Mouse (Mus musculus): Measurements from ENCODE around the gene Mto1. TPM values are rescaled to one million over a fixed set of nuclear protein-coding genes. Genes with fewer than 3 reads are reported as not detected.

Gene Mto1
- 42.2 and 44.6 TPM in 2 replicates for polyA plus RNA-seq (2012; ENCODE audit: insufficient read depth, insufficient read length, missing spikeins)

DNA sequence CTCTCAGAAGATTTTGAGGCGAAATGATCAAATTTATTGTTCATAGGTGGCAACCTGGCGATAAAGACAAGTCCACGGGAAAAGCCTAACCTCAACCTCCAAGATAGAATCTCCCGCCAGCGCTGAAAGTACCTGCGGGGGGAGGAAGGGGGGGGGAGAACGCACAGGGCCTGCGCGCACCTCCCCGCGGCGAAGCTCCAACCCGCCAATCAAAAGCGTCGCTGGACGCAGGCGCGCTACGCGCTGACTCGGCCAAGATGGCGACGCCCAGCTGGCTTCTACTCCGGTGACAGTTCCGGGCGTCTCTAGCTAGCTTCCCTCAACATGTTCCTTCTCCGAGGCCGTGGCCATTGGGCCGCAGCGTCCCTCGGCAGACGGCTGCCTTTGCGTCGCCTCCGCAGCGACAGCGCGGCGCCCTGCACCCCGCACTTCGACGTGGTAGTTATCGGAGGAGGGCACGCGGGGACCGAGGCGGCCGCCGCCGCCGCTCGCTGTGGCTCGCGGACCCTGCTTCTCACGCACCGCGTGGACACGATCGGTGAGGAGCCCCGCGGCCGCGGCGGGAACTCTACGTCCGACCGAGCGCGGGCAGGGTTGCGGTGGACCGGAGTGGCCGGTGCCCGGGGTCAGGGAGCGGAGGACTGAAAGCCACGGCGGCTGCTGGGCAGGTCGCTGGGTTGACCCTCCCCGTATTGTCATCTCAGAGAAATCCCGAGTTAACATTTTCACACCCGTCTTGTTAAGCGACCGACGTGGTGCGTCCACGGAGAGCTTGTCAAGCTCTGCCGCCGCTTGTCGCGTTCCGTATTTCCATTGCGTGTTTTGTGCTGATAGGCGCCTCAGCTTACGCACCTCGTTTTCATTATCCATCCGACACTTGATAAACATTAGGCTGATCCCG lies at the start of gene Mto1, which contains the start of gene Gm17324:
Gene Mto1, plus strand, starts transcription at position 236 of the 901 bp plus-strand sequence.
Gene Gm17324, minus strand, starts transcription at position 814 of the 901 bp plus-strand sequence.
- Histone ChIP-seq H3K4me1 (ENCODE audit: control insufficient read depth, insufficient read depth, insufficient read length, low read length) (peaks cover 5% of the 10 kb centered on the region; the same call in 1 of the 2 replicates), H3K4me3 (ENCODE audit: insufficient read depth, low read depth, low read length) (peak within 1 kb of the TSS; percentile 91), H3K27ac (replicated peaks; ENCODE audit: low read depth, low read length) (peak within 1 kb of the TSS; percentile 87)

DNA sequence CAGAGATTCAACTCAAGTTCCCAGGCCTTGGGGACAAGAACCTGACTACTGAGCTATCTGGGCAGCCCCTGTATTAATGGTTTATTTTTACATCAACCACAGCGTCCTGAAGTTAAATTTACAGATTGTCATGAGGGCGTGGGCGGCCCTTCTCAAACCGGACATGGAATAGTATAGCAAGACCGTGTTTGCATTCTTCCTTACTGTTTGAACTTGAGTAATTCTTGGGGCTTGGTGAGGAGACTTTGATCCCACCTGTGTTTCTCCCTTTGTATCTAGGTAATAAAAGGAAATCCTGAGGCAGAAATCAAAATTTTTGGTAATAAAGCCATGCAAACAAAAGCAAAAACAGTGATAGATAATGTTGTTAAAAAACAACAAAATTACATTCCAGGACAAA lies 47.4 kb upstream of the Mto1 start:
- Histone ChIP-seq H3K4me1 (ENCODE audit: control insufficient read depth, insufficient read depth, insufficient read length, low read length) (no peaks in the 10 kb centered on the region), H3K27ac (replicated peaks; ENCODE audit: low read depth, low read length) (no peak overlapping the region), H3K4me3 (ENCODE audit: insufficient read depth, low read depth, low read length) (no peak overlapping the region)

DNA sequence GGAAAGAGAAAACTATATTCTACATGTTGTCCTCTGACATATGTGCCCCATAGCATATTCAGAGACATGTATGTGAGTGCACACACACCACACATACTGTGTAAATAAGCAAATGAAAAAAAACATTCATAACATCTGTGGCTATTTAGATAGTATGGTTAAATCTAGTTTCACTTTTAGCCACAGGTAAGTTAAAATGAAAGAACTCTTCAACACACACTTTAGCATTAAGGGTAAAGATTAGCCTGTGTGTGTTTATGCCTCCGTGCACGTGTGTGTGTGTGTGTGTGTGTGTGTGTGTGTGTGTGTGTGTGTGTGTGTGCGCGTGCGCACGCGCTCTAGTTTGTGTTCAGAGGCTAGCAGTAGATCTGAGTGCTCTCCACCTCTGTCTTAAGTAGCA lies 46.4 kb upstream of the Mto1 start:
- Histone ChIP-seq H3K27ac (replicated peaks; ENCODE audit: low read depth, low read length) (no peak overlapping the region), H3K4me1 (ENCODE audit: control insufficient read depth, insufficient read depth, insufficient read length, low read length) (no peaks in the 10 kb centered on the region), H3K4me3 (ENCODE audit: insufficient read depth, low read depth, low read length) (no peak overlapping the region)

DNA sequence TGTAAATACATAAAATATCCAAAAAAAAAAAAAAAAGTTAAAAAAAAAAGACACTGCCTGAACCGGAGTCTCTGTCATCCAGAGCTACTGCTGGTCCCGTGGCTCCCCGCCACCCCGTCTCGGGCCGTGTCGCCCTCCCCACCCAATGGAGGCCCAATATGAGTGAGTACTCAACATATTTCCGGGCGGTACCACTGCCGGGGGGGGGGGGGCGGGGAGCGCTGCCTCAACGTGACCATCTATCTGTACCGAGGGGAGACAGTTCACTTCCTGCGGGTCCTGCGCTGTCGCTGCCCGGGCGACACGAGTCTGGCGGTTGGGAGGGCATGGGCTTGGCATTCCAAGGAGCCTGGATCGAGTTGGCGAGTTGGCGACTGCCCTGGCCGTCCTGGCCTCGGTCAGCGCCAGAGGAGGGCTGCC lies 20.6 kb upstream of the Mto1 start:
- Histone ChIP-seq H3K4me1 (ENCODE audit: control insufficient read depth, insufficient read depth, insufficient read length, low read length) (no peaks in the 10 kb centered on the region), H3K4me3 (ENCODE audit: insufficient read depth, low read depth, low read length) (peak overlapping the region; percentile 41), H3K27ac (replicated peaks; ENCODE audit: low read depth, low read length) (no peak overlapping the region)

DNA sequence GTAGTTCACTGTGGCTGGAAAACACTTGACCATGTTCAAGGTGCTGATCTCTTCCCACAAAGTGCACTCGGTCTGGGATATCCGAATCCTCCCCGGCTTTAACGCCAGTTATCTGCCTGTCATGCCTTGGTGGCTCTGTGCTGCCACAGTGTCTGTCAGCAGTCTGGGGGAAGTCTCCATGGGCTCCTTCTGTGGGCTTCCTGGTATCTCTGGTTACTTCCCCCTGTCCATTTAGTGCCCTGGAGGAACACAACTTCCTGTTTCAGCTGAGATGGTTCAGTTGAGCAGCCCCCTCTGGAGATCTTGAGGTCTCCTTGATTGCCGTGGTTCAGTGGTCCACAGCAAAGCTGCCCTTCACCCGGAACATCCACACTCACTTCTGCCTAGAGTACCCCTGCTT lies 19.8 kb upstream of the Mto1 start:
- no peaks in the 10 kb centered on the region for H3K4me1 ChIP-seq (ENCODE audit: control insufficient read depth, insufficient read depth, insufficient read length, low read length)
- H3K27ac ChIP-seq (replicated peaks; ENCODE audit: low read depth, low read length): no peak overlapping the region; the same call in 1 of the 2 replicates
- H3K4me3 ChIP-seq (ENCODE audit: insufficient read depth, low read depth, low read length): no peak overlapping the region

DNA sequence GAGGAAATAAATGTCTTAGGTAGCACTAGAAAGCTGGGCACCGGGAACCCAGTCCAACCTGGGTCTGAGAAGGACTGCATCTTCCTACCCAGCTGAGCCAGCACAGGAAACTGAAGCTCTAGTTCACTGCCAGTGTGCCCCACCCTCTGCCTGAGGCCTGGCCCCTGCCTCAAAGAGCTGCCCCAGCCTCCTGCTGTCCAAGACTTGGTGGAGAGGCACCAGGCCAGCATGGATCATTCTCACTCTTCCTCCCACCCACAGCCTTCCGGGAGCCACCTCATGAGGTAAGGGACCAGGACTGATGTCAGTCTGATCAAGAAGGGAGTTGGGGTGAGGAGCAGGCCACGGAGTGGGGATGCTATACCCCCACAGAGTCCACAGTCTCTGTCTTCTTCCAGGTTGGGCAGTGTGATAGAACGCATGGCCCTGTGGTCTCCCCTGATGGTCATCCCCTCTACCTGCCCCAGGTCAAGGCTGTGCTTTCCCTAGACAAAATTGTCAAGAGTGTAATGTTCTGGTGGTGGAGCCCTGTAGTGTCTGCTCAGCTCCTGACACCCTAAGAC lies 19.1 kb upstream of the Mto1 start:
- no peaks in the 10 kb centered on the region for H3K4me1 ChIP-seq (ENCODE audit: control insufficient read depth, insufficient read depth, insufficient read length, low read length)
- no peak overlapping the region for H3K27ac ChIP-seq (replicated peaks; ENCODE audit: low read depth, low read length)
- H3K4me3 ChIP-seq (ENCODE audit: insufficient read depth, low read depth, low read length): no peak overlapping the region

DNA sequence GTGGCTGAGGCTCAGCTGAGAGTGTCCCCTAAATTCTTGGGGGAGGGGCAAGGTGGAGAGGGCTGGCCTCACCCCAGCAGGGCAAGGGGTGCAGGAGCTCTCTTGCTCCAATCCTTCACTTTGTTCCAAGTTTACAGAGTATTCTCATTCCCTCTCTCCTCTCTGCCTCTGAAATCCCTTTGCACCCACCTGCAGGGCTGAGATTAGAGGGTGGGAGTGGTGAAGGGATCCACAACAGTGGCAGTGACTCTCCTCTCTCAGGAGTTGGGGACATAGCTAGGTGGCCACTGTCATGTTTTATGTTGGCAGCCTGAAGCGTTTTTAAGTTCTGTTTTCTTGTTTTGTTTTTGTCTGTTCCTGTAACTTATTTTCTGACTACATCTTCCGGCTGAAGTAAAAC lies 18.5 kb upstream of the Mto1 start:
- no peak overlapping the region for H3K4me3 ChIP-seq (ENCODE audit: insufficient read depth, low read depth, low read length)
- H3K4me1 ChIP-seq (ENCODE audit: control insufficient read depth, insufficient read depth, insufficient read length, low read length): no peaks in the 10 kb centered on the region
- no peak overlapping the region for H3K27ac ChIP-seq (replicated peaks; ENCODE audit: low read depth, low read length)

DNA sequence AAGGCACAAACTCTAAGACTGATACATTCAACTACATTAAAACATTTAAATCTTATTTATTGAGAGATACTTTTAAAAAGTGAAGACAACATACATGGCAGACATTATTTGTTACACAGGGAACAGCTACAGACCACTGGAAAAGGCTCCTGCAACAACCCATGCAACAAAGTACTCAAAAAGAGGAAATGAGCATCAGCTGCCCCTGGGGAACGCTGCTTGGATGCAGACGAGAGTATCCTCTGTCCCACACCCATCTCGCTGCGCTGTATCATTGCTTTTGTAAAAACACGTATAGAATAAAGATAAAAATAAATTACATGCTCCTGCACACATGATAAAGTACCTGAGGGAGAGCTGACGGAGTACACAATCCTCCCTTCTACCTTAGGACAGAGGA lies 17.5 kb upstream of the Mto1 start:
- Histone ChIP-seq H3K27ac (replicated peaks; ENCODE audit: low read depth, low read length) (no peak overlapping the region), H3K4me1 (ENCODE audit: control insufficient read depth, insufficient read depth, insufficient read length, low read length) (no peaks in the 10 kb centered on the region), H3K4me3 (ENCODE audit: insufficient read depth, low read depth, low read length) (no peak overlapping the region)

DNA sequence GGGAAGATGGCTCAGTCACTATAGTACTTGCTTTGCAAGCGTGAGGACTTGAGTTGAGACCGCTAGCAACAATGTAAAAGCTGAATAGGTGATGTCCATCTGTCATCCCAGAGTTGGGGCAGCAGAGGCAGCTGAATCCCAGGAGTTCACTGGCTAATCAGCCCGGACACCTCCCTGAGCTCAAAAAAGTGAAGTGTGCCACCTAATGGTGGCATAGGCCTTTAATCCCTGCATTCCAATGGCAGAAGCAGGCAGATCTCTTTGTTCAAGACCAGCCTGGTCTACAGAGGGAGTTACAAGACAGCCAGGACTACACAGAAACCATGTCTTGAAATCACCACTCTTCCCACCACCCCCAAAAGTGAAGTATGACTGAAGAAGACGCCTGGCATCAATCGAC lies 15.5 kb upstream of the Mto1 start:
- no peak overlapping the region for H3K27ac ChIP-seq (replicated peaks; ENCODE audit: low read depth, low read length)

DNA sequence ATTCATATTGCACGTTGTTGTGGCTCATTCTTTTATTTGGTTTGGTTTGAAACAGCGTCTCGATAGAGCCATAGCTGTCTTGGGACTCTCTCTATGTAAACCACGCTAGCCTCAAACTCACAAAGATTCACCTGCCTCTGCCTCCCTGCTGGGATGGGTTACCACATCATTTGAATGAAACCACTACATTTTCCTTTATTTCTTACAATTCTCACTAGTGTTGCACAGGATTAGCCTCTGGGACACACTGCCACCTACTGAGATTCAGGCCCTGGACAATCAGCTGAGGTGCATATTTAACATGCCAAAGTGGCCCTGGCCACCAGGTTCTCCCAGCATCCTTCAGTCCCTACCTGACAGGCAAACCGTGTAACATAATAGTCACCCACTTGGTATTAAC lies 8.6 kb upstream of the Mto1 start:
- Histone ChIP-seq H3K4me3 (ENCODE audit: insufficient read depth, low read depth, low read length) (no peak overlapping the region), H3K4me1 (ENCODE audit: control insufficient read depth, insufficient read depth, insufficient read length, low read length) (peaks cover 2% of the 10 kb centered on the region), H3K27ac (replicated peaks; ENCODE audit: low read depth, low read length) (no peak overlapping the region)

More for the DNA sequence above, 15.5 kb upstream of the Mto1 start:
- Histone ChIP-seq H3K4me3 (ENCODE audit: insufficient read depth, low read depth, low read length) (no peak overlapping the region), H3K4me1 (ENCODE audit: control insufficient read depth, insufficient read depth, insufficient read length, low read length) (no peaks in the 10 kb centered on the region)

DNA sequence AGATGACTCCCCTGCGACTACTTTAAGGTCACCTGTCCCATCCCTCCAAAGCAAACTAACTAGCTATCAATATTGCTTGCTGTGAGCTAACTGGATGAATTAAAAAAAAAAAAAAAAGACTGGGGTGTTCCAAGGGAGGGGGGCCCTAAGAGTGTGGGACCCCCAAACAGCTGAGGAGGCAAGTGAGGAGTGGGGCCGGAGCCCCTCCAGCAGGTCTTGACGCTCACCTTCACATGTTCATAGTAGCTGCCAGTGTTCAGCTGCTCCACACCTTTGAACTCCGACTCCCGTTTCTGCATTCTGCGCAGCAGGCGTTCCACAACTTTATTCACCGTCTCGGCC lies 5.8 kb upstream of the Mto1 start:
- peaks cover 2% of the 10 kb centered on the region for H3K4me1 ChIP-seq (ENCODE audit: control insufficient read depth, insufficient read depth, insufficient read length, low read length)
- H3K4me3 ChIP-seq (ENCODE audit: insufficient read depth, low read depth, low read length): peak overlapping the region; percentile 59
- H3K27ac ChIP-seq (replicated peaks; ENCODE audit: low read depth, low read length): no peak overlapping the region

DNA sequence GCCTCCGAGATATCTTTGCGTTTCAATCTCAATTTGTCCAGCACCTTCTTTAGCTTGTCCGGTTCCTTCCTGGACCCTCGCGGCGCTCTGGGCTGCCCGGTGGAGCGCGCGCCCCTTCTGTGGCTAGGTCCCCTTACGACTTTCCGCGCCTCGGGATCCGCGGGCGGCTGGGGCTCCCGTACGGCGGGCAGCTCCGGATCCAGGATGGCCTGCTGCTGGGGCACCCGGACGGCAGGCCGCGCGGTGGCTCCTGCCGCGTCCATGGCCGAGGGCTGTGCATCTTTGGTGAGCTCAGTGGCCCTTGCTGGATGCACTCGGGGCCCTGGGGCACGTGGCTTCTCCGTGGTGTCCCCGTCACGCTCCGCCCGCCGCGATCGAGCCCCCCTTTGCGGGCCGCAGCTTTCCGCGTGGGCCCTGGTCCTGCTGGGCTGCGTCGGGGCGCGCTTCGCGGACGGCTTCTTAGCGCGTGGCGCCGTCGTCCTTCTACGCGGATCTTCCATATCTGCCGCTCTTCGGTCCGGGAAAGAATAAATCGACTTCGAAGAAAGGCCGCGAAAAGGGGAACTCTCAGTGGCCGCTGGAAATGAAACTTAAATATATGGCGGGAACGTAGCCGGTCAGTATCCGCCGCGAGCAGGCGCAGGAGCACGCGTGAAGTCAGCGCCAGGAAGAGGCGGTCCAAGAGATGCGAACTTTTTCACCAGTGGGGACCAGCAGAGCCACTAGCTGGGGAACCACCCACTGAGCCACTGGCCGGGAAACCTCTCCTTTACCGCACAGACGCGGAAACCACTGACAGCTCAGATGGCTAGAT lies 5.2 kb upstream of the Mto1 start, which contains the start of gene Cgas:
Gene Cgas, minus strand, starts transcription at position 659 of the 814 bp plus-strand sequence.
- Histone ChIP-seq H3K27ac (replicated peaks; ENCODE audit: low read depth, low read length) (no peak within 1 kb of the TSS), H3K4me3 (ENCODE audit: insufficient read depth, low read depth, low read length) (peak within 1 kb of the TSS; percentile 59), H3K4me1 (ENCODE audit: control insufficient read depth, insufficient read depth, insufficient read length, low read length) (peaks cover 5% of the 10 kb centered on the region)

DNA sequence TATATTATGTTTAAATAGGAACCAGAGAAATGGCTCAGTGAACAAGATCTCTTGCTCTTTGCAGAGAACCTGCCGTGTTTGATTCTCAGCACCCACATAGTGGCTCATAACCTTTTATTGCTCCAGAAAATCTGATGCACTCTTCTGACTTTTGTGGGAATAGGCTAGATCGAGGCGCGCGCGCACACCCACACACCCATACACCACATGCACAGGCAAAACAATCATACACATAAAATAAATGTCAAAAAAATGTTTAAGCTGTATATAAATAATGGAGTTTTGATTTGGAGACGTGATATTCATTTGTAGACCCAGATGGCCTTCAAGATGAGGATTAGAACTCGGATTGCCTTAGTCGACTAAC lies 419 bp upstream of the Mto1 start:
- Histone ChIP-seq H3K4me3 (ENCODE audit: insufficient read depth, low read depth, low read length) (peak overlapping the region; percentile 91), H3K27ac (replicated peaks; ENCODE audit: low read depth, low read length) (no peak overlapping the region), H3K4me1 (ENCODE audit: control insufficient read depth, insufficient read depth, insufficient read length, low read length) (peaks cover 5% of the 10 kb centered on the region; the same call in 1 of the 2 replicates)

DNA sequence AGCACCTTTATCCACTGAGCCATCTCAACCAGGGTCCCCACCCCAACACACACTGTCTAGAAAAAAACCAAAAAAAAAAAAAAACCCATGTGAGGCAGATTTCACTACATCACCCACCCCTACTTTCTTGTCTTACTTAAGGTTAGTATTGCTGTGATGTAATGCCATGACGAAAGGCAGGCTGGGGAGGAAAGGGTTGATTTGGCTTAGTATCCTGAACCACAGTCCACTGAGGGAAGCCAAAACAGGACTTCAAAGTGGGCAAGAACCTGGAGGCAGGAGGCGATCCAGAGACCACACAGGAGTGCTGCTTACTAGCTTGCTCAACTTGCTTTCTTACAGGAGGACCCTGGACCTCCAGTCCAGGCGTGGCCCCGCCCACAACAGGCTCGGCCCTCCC lies 2.4 kb downstream of the Mto1 start:
- no peak overlapping the region for H3K4me3 ChIP-seq (ENCODE audit: insufficient read depth, low read depth, low read length)

DNA sequence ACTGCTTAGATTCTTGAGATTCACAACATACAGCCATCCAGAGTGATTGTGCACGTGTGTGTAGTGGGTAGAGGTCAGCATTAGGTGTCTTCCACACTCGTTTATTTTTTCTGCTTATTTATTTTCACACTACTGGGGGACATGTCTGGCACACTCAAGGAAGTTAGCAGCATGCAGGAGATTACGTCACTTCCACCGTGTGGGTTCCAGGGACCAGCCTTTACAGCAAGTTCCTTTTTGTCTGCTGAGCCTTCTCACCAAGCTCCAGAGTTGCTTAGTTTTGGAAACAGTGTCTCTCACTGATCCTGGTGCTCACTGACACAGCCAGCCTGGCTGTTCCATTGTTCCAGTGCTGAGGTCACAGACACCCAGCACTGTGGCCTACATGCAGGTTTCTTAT lies 3.4 kb downstream of the Mto1 start:
- no peak overlapping the region for H3K27ac ChIP-seq (replicated peaks; ENCODE audit: low read depth, low read length)

More for the DNA sequence above, 2.4 kb downstream of the Mto1 start:
- peaks cover 5% of the 10 kb centered on the region; the same call in 1 of the 2 replicates for H3K4me1 ChIP-seq (ENCODE audit: control insufficient read depth, insufficient read depth, insufficient read length, low read length)
- no peak overlapping the region for H3K27ac ChIP-seq (replicated peaks; ENCODE audit: low read depth, low read length)

More for the DNA sequence above, 3.4 kb downstream of the Mto1 start:
- peaks cover 5% of the 10 kb centered on the region; the same call in 1 of the 2 replicates for H3K4me1 ChIP-seq (ENCODE audit: control insufficient read depth, insufficient read depth, insufficient read length, low read length)
- H3K4me3 ChIP-seq (ENCODE audit: insufficient read depth, low read depth, low read length): no peak overlapping the region
